Mouse (Mus musculus) kidney, adult 2 months (tissue): ENCODE measurements around the gene Efnb2.

ENCODE experiments used
- CTCF ChIP-seq: fragments of 200-500 bp; conservative IDR thresholded peaks from 2 replicates; pipeline ENCODE4 v1.5.1; 2011; ENCODE audit warnings: low read depth, mild to moderate bottlenecking, control low read depth, low read length, moderate library complexity, mixed read lengths; ENCODE audit not compliant: insufficient read depth, insufficient read length
- POLR2A ChIP-seq: fragments of 200-500 bp; IDR thresholded peaks from one replicate; pipeline ENCODE4 v1.6.1; 2011; ENCODE audit warnings: low read depth, low read length, control low read depth

DNA sequence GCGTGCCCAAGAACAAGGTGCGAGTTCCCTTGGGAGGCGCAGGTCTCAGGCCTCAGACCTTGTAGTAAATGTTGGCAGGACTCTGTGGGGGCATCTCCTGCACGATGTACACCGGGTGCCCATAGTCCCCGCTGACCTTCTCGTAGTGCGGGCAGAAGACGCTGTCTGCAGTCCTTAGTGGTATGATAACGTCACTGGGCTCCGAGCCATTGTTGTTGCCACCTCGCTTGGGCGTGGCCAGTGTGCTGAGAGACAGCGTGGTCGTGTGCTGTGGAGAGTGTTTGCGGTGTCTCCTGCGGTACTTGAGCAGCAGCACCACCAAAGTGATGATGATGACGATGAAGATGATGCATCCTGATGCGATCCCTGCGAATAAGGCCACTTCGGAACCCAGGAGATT lies 40.5 kb downstream of the Efnb2 start:
- TF ChIP-seq CTCF, result no peak
- no peak for TF ChIP-seq POLR2A
